Mouse (Mus musculus) embryo, embryonic 11 days (tissue): ENCODE data around the gene Fut2.
A peak's percentile ranks its signal among the peaks of the same experiment; 100 is the strongest.
"Not testable (repeated sequence)": the region's sequence is repeated elsewhere in the genome, so short reads cannot be mapped to it uniquely, and the experiment has no call there.

Source experiments
- DNase-seq: peaks from one replicate; pipeline ENCODE4 v3.0.0-alpha.2; 2015

Fut2 gene

DNA sequence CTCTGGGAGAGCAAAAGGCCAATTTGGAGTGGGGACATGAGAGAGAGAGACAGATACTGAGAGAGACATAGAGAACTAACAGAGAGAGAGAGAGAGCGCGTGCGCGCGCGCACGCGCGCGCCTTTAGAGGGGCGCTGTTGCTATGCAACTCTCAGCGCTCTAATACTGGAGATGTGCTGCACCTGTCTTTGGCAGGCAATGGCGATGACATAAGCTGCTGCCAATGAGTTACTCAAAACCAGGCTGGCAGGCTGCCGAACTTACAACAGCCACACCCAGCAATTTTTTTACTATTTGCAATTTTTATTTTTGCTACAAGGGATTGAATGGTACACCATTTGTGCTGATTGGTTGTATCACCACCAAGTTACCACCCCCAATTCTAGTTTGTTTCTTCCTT is 1.6 kb upstream of the Fut2 start:
- no peak for DNase-seq

DNA sequence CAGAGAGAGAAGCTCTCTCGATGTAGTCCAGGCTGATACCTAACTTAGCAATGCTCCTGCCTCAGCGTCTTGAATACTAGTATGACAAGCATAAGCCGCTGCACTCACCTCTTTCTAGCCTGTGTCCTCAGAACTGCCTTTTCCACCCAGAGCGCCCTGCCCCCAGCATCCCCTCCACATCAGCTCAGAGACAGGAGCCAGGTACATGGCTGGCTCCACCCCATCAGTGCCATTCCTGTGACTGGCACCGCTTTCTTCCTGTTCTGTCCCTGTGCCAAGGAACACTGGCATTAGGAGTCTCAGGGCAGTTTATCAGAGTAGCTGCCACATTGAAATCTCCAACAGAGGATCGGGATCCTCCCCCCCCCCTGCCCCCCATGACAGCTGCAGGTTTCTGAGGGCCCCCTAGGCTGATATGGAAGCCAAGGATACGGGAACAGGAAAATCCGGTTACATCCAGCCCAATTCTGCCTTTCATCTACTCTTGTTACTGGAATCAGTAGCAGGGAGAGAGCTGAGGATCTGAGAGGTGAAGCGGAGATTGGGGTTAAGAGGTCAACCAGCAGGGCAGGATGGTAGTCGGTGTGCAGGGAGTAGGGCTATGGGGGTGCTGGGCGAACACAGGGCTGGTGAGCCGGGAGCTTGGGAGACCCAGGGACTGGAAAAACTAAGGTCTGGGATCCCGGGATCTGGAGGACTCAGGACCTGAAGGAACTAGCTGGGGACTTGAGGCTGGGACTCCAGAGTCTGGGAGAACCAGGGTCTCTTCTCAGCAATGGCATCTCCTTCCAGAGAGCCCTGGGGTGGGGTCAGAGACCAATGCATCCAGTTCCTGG is 673 bp downstream of the Fut2 start:
- DNase-seq = no peak

DNA sequence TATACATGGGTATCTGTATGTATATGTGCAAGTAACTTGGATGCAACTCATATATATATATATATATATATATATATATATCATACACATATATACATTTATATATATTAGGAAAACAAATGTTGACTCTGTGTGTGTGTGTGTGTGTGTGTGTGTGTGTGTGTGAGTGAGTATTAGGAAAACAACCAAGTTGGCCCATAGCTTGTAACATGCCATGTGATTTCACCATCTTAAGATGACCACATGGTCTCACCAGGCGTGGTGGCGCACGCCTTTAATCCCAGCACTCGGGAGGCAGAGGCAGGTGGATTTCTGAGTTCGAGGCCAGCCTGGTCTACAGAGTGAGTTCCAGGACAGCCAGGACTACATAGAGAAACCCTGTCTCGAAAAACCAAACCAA is 4.5 kb downstream of the Fut2 start:
- not testable (repeated sequence) for DNase-seq

DNA sequence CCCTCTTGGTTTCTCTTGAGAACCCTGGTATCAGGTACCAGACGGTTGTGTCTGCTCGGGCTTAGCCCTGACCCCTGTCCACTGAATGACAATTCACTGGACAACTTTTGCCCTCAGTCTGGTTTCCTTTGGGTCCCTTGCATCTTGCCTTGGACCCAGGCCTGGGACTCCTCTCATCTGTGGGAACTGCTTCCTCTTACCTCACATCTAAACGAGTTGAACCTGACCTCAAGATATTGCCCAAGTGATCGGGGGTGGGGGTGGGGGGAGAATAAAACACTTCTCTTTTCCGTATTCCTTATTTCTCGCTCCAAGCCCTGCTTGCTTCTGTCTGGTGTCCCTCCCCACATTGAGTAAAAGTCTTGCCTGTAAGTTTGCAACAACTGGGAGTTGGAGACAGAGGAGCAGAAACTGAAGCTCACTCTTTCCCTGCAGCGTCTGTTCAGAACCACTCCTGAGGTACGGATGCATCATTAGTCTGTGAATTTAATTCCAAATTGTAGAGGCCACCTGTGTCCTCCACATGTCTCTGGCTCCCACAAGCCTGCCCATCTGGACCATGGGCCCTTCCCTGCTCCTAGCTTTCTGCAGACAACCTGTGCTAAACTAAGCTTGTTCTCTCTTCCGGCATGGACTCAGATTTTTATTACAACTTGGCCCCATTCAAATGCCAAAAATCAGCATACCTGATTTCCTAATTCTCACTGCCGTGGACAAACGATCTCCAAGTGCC is 5.3 kb downstream of the Fut2 start:
- DNase-seq = no peak

DNA sequence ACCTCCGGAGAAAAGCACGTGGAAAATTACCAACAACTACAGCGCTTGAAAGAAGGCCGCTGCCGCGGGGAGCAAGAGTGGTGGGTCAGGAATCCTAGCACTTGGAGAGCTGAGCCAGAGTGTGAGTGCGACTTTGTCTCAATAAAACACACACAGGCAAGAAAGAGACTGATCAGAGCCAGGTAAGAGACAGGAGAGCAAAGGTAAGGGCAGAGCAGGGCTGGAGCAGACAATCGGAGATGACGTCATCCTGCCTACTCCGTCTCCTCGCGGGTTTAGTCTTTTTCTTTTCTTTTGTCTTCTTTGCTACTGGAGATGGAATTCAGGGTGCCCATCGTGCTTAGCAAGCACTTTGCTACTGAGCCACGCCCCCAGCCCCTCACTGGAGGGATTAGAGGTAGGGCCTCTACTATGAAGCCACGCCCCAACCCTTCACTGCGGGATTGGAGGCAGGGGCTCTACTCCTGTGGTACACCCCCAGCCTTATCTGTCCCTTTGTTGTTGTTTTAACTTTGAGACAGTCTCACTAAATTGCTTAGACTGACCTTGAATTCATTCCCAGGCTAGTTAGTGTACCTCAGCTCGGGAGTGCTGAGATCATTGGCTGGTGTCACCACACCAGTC is 11.7 kb downstream of the Fut2 start:
- peak; percentile 51 for DNase-seq

DNA sequence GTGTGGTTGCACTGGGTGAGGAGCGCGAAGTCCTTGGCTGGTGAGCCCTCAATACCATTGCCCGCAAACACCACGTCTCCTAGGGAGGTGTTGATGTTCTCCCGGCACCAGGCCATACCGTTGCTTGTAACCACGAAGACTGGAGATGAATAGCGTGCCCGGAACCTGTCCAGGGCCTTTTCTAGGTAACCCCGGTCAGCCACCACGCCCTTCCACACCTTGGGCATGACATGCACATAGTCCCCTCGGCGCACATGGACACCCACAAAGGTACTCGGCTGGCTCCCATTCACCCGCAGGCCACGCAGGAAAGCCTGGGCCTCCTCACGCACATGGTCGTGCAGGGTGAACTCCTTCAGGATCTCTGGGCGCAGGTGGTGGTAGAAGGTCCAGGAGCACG is 15.7 kb downstream of the Fut2 start:
- not testable (repeated sequence) for DNase-seq

DNA sequence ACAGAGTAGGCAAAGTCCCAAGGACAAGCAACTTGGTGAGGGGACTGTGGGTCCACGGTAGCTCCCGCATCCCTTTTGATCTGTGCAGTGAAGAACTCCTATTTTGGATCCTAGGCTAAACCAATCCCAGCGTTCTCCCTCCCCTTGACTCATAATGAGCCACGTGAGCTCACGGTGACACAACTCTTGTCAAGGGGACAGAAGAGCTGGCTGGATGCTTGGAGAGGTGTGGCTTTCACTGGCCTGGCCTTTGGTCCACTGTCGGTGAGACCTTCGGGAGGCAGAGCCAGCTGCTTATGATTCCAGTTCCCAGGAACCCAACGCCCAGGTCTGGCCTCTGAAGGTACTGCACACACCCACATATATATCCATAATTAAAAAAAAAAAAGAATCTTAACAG is 16.8 kb downstream of the Fut2 start:
- no peak for DNase-seq

DNA sequence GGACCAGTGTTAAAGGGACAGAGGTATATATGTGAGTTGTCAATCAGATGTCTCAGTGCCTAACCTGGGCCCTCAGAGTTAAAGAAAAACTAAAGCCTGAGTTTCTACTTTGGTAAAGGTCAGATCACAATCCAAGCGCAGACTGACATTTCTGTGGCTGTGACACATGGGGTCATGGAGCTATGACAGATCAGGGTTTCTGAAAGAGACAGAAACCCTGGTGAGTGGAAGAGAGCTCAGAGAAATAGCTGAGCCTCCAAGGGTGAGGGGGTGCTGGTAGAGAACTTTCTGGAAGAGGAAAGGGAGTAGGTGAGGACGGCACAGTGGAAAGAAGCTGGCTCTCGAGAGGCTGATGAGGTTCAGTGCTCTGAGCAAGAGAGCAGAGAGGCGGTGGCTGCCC is 19.5 kb downstream of the Fut2 start:
- no peak for DNase-seq

DNA sequence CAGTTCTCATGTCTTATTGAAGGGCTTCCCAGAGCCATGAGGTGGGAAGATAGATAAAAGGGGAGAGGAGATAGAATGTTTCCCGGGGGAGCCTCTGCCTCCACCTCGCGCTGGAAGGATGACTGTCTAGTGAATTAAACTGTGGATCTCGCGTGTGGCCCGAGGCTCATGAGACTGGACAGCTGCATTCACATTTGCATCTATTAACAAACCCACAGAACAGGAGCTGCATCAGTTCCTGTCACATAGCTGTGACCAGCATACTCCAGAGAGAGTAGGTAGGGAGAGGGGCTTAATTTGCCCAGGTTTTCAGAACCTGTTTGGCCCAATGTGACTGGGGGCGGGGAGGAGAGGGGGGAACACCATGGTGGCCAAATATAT is 20.6 kb downstream of the Fut2 start:
- DNase-seq = no peak

DNA sequence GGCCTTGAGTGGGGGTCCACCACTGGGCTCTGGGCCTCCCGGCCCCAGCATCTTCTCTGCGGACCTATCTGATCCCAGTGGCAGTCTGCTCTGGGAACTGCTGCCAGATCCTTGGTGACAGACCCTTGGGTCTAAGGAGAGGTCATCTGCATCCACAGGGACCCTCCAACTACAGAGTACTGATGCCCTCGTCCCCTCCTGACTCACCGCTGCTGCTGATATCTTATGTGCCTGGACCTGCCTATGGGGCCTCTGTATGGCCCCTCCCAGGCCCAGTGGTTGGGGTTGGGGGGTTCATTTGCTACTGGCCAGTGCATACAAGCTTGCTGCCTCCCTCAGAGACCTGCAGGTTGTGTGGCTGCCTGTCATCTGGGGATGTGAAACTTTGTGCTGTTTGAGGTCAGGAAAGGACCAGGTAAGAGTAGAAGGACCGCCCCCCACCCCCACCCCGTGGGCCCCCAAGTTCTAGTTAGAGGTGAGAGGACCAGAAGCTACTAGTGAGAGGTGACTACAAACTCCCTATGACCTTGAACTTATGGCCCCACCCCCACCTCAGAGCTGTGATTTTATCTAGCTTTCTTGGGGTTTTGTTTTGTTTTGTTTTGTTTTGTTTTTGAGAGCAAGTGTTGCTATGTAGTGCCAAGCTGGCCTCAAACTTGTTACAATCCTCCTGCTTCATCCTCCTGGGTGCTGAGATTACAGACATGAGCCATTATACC is 21.2 kb downstream of the Fut2 start:
- DNase-seq = no peak

DNA sequence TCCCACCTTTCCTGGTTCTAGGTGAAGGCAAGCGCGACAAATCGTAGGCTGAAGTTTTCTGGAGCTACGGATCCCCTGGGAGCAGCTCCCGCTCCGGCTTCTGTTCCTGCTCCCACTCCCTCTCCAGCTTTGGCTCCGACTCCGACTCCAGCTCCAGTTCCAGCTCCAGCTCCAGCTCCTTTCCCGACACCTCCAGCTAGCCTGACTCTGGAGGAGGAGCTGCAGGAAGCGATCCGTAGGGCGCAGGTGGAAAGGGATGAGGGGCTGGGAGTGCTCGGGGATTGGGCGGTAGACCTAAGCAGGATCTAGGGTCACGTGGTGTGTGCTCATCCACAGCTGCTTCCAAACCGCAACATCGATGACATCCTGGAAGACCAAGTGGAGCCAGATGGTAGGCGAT is 22.0 kb downstream of the Fut2 start:
- DNase-seq = peak; percentile 72

DNA sequence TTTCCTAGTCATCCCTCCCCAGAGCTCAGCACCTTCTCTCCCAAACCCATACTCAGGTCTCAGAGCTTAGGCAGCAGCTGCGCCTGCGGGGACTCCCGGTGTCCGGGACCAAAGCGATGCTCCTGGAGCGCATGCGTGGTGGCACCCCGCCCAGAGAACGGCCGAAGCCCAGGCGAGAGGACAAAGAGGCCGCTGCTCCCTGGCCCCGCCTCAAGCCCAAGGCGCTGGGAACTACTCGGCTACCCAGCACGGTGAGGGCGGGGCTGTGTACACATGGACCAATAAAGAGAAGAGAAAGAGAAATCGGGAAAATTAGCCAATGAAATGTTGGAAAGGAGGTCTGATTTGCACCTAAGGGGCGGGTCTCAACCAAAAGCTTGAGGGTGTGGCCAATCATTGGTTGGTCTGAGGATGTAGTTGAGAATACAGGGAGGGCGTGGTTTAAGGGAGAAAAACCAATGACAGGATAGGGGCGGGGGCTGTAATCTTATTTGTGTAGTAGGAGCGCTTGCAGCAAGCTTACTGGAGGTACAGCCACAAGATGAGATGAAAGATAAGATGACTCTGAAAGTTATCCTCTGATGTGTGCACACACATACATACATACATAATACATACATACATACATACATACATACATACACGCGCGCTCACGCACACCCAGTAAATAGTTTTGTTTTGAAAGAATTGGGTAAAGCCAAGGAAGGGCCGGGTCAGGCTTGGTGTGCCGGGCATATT is 22.6 kb downstream of the Fut2 start:
- DNase-seq = peak; percentile 98

DNA sequence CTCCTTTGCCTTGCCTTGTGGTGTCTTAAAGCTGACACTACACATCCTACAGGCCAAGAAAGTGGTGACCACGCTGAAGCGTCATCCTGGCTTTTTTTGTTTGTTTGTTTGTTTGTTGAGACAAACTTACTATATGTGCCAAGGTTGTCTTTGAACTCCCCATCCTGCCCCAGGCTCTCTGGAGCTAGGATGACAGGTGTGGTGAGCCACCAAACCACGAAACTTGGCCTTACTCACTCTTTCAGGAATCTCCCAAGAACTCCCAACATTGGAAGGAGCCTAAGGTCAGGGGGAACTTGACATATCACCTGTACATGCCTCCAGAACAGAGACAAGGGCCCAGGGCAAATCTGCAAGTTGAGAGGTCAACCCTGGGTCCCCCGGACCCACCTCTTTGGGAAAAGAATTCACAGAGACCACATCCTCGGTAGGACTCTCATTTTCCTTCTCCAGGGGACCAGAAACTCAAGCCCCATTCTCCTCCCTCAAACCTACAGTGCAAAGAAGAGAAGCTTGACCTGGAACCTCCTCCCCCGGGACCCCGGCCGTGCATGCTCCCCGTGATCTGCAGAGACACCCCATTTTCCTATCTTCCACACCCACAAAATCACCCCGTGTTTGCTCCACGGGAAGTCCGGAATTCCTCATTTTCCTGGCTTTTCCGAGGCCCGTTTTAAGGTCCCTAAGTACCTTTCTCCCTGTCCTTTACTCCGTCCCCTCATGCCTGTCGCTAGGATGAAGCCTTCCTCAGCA is 23.5 kb downstream of the Fut2 start:
- DNase-seq = no peak

DNA sequence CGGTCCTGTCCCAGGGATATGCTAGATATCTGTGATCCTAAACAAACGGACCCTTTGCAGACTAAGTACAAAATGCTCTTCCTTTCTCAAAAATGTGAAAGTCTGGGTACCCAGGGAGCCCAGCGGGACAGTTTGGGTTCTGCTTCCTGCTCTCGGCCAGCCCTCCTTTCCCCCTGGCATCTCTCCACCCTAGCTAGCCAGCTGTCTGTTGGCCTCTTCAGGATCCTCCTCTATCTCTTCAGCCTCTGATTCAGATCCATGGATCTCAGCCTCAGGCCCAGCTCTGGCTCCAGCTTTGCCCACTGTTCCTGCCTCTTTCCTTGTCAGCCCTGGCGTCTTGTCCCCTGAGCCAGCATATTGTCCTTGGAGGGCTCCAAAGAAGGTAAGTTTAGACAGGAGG is 24.1 kb downstream of the Fut2 start:
- no peak for DNase-seq

DNA sequence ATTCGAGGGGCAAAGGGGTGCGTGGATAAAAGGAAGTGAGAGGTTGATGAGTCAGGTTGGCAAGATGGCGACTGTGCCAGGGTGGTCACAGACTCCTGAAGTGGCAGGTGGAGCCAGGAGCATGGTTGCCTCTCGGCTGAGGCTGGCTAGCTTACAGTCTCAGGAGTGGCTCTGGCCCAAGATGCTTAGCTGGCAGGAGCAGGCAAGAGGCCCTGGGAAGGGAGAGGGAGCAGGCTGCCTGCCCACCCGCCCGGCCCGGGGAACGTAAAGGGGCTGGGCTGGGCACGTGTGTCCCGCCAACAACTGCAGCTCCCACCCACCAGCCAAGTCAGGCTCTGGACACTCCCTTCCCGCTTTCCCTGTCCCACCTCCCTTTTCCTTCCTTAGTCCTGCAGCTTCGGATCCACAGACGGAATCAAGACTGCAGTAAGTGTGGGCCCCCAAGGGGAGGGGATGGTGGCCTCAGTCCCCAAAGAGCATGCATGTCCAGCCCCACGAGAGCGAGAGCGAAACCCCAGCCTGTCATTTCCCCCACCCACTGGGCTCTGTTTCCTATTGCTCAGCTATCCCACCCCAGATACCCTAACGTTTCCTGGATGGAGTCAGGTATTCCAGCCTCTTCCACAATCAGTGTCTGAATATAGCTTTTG is 24.7 kb downstream of the Fut2 start:
- DNase-seq = no peak

DNA sequence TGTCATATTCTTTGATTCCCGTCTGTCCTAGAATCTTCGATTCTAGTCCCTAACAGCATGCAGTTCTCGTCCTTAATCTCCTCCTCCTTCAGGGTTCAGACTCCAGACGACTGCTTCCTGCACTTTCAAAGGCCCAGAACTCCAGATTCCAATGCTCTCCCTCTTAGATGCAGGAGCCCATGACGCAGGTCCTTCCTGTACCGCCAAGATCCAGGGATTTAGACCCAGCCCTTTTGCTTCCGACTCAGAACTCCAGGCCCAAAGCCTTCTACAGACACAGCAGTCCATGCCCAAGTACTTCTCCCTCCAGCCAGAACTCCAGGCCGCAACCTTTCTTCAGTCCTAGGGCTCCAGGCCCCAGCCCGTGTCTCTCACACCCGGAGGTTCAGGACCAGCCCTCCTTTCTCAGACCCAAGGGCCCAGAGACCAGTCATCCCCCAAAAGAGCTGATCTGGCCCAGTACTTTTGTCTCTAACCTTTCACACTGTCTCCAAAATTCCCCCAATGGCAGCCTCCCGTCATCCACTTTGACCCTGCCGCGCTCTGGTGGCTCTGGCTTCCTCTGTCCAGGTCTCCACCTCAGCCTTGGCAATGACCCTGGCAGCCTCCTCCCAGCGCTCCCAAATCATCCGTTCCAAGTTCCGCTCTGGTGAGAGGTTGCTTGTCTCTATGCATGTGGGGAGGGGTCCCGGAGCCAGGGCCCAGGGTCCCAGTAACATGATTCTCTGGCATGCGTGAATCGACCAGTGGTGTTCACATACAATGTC is 25.8 kb downstream of the Fut2 start:
- no peak for DNase-seq

DNA sequence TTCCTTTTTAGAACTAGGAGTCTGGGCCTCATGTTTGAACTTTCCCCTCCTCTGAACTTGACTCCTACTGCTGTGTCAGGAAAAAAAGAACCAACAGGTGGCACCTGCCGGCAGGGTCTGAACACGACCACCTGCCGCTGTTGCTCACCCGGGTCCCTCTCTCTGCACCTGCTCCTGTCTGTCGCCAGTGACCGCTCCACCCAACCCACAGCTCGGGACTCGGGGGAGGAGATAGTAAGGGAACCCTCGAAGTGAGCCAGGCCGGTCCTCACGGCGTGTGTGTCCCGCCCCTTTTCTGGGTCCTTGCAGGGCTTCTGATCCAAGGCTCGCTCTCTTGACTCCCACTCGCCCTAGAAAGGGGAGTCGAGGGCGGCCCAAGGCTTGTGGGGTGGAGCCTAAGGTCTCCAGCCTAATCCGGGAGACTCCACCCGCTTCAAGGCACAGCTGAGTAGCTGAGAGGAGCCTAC is 26.6 kb downstream of the Fut2 start, which contains the start of gene Mamstr:
Mamstr (plus strand) TSS at position 417 of the 467 bp plus-strand sequence.
- DNase-seq = peak; percentile 34

DNA sequence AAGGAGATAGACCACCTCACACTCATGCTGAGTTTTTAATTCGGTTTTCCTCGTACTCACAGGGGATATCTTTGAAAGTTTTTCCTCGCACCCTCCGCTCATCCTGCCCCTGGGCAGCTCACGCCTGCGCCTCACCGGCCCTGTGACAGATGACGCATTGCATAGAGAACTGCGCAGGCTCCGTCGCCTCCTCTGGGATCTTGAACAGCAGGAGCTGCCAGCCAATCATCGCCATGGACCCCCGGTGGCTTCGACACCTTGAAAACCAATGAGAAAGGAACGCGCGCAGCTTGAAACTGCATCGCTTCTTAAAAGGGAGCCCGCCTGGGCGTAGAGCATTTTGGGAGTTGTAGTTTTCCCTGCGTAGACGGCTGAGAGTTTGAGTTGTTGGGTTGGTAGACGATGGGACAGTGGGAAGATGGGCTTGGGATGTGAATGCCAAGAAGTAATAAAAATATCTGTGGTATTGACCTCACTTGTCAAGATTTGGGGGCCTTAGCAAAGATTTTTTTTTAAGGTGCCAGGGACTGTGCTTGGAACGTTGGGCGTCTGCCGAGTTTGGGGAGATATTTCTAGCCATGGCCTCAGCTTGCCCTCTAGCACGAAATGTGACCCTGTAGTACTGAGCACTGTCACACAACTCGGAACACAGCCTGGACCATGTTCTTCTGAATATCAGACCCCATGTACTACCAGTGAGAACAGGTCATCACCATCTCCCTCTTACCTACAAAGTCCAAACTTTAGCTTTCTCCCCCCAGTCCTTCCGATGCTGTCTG is 27.4 kb downstream of the Fut2 start:
- DNase-seq = peak; percentile 98

DNA sequence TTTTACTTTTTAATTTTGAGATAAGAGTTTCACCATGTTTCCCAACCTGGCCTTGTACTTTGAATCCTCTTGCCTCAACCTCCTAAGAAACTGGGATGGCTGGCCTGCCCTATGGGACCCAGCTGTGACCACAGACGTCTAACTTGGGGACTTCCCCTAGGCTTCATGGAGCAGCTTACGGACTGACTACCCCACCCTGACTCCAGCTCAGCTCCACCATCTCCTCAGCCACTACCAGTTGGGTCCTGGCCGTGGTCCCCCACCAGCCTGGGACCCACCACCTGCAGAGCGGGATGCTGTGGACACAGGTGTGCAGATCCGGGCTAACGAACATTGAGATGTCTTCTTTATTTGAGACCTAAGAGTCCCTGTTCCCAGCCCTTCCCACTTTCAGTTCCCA is 28.5 kb downstream of the Fut2 start:
- DNase-seq = no peak
